Mouse (Mus musculus) kidney, postnatal 14 days (tissue): Measurements from ENCODE around the gene Uchl5.

ENCODE experiments used
- DNase-seq: peaks from one replicate; pipeline ENCODE4 v3.0.0; 2022; ENCODE audit warnings: mixed read lengths

The Uchl5 gene

DNA sequence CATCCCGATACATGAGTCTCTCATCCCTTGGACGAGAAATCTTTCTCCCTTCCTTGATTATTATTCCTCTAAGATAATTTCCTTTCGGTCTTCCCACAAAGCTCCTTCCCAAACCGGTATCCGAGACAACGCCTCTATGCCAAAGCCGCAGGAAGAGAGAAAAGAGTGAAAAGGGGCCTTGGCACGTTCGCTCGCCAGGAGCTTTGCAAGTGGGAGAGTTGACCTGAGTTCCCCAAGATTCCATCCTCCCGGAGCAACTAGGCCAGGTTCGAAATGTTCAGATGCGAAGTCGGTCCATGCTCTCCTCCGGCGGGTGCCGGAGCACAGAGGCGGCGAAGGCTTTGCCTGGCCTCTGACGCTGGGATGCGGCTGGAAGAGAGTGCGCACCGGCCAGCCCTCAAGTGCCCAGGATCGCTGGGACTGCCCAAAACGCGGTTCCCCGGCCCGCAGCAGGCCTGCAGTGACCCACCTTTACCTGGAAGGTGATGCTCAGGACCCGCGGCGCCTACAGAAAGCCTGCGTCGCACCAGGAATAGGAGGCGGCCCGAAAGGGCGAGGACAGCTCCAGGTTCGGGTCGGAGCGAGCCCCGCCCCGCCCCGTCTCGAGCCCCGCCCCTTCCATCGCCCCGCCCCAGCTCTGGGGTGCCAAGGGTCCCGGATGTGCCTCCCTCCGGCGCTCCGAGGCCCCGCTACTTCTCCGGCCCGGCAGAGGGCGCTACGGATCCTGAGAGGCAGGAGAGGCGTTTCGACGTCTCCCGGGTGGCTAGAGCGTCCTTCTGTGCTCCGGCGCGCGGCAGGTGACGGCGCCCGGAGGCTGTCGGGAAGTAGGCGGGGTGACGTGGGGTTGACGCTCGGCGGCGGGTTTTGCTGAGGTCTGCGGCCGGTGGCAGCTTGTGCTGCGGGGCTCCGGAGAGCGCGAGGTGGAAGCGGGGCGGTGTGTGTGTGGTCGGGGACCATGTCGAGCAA, at the start of gene Uchl5, which contains the start of gene Trove2:
Gene Uchl5 (plus strand): TSS at position 827 of the 966 bp plus-strand sequence.
Gene Trove2 (minus strand): TSS at position 623 of the 966 bp plus-strand sequence.
- peak; percentile 98 for DNase-seq

GRCm38 (mm10) chr1:143727701-143728445, 49.2 kb upstream of the Uchl5 start:
- DNase-seq, result no peak

GRCm38 (mm10) chr1:143730899-143731298, 46.2 kb upstream of the Uchl5 start:
- DNase-seq, result no peak

- no peak for DNase-seq
Measured at GRCm38 (mm10) chr1:143731691-143732090, 45.4 kb upstream of the Uchl5 start.

DNA sequence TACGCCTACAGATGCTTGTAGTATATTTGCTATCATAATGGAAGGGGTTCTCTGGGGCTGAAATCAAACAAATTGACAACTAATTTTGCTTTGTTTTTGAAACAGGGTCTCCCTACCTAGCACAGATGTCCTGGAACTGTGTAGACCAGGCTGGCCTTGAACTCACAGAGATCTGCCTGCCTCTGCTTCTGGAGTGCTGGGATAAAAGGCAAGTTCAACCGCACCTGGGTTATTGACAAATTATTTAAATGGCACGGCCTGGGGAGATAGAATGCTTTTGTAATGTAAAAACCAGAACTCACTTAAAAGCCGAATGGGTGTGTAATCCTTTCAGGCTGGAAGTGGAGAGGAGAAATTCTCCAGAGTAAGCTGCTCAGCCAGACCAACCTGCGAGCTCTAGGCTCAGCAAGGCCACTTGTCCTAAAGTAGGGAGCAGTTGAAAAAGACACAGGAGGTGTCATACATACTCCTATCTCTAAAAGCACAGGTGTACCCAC, 43.1 kb upstream of the Uchl5 start:
- DNase-seq, result no peak

DNA sequence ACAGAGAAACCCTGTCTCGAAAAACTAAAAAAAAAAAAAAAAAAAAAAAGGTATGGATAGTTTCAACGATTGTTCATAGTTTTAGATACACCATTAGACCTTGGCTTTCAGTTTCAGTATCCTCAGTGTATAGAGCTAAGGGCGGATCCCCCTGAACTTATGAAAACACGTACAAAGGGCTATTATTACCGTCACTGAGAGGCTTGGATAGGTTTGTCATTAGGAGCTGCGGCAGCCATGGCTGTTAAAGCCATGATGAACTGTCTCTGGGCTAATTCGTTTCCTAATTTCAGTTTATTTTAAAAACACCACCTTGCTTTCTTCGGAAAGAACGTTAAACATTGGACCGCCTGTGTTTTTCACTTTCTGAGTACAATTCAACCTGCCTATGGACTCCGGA, 38.3 kb upstream of the Uchl5 start:
- DNase-seq, result no peak

GRCm38 (mm10) chr1:143739361-143740350, 37.4 kb upstream of the Uchl5 start:
- DNase-seq, result peak; percentile 94

DNA sequence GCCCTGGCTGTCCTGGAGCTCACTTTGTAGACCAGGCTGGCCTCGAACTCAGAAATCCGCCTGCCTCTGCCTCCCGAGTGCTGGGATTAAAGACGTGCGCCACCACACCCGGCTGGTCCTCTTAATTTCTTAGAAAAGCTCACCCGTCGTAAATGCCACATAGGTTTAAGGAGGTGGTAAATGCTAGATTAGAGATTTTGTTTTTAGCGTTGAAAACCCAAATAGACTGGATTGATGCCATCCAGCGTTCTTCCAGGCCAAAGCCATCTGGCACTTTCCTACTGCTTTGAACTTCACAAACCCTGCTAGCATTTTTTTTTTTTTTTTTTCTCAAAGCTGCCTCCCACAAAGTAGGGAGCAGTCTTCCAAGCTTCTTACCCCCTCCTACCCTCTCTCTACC, 36.5 kb upstream of the Uchl5 start:
- DNase-seq, result no peak

DNA sequence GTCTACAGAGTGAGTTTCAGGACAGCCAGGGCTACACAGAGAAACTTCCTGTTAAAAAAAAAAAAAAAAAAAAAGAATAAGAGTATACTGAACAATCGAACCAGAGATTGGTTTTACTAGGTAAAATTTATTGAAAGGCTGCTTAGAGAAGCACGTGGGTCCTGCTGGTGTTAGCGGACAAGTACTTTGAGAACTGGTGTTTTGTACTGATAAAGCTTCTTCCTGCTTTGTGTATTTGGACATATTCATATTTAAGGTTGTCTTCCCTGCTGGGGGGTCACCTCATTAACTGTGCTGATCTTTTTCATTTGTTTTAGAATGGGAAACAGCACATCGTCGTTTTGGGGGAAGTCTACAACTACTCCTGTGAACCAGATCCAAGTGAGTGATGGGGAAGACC, 35.7 kb upstream of the Uchl5 start:
- no peak for DNase-seq

DNA sequence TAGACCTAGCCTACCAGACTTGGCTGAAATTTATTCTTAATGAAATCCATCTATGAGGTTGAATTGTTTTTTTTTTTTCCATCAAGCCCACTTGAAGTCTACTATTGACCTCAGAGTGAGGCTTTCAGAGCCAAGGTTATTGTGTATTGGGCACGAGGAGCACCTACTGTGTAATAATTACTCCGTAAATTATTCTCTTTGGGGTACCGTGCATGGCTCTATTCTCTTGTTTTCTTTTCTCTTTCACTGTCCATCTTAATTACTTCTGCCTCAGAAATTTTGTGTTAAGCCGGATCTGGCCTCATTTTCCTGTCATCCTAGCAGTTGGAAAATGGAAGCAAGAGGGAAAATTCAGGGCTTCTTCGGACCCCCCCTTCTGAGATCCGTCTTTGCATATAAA, 34.9 kb upstream of the Uchl5 start:
- no peak for DNase-seq

DNA sequence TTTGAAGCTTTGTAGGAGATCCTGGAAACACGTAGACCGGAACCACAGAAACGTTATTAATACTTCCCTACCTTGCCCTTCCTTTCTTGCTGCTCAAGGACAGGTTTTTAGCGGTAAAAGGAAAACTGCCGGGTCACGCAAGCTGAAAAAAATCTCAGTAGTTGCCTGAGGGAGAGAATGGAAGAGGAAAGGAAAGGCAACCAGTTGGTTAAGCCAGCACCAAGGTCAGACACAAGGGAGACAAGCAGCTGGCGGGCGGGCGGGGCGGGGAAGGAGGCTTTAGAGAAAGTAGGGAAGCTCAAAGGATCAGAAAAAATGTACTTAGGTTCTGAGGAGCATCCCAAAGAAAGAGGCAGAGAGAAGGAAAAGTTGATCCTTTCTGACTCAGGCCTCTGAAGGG, 31.2 kb upstream of the Uchl5 start:
- no peak for DNase-seq

DNA sequence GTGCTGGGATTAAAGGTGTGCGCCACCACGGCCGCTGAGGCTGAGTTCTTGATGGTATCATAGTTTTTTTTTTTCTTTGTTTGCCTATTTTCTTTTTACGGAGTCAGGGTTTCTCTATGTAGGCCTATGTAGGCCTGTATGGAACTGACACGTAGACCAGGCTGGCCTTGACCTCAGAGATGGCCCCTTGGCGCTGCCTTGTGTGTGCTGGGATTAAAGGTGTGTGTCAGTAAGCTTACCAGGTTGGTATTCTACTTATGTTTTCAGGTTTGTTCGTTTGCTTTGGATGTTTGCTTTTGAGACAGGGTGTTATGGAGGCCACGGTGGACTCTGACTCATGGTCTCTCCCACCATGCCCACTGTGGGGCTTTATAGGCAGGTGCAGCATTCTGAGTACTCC, 14.9 kb upstream of the Uchl5 start:
- no peak for DNase-seq

- DNase-seq, result no peak
Measured at GRCm38 (mm10) chr1:143764443-143764842, 12.6 kb upstream of the Uchl5 start.

DNA sequence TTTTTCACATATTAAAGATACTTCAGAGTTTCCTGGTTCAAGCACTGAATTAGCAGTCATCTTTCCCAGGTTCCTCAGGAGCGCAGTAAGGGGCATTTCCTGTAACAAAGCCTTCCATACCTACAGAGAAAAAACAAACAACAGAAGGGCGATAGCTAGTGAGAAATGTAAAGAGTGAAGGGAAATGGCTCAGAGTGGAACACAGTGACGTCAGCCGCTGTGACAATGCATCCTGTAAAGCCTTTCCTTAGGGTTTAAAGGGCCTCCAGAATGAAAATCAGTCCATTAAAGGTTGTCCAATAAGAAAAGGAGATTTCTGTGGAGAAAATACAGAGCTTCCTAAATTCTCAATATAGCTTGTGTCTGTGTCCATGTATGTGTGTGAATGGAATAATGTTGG, 11.3 kb upstream of the Uchl5 start:
- DNase-seq, result no peak

DNA sequence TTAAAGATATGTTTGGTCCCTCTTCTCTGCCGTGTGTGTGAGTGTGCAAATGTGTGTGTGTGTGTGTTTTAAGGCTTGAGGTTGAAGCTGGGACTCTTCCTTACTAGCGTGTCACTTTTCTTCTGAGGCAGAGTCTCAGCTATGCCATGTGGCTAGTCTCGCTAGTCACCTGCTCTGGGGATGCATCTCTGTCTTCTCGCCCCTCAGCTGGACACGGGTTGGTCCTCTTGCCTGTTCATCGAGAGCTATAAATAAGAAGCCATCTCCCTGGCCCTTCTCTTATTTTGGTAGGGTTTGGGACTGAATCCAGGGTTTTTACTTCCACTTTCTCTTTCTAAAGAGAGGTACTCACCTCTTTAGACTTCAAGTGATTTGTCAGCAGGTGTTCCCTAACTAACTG, 10.8 kb upstream of the Uchl5 start:
- no peak for DNase-seq

GRCm38 (mm10) chr1:143770444-143771109, 6.5 kb upstream of the Uchl5 start:
- DNase-seq, result peak; percentile 24

- DNase-seq, result no peak
Measured at GRCm38 (mm10) chr1:143773082-143773481, 4.0 kb upstream of the Uchl5 start.

DNA sequence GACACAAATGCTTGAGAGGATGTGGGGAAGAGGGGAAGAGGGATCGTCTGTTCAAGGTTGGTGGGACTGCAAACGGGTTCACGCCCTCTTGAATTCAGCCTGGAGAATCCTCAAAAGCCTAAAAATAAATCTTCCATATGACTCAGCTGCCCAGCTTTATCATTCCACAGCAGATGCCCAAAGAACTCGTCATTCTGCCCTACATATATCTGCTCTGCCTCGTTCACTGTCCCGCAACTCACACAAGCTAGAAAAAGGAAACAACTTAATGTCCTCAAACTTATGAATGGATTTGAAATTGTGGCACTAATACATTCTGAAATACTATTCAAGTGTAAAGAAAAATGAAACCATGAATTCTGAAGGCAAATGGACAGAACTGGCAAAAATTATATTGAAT, 3.2 kb upstream of the Uchl5 start:
- no peak for DNase-seq

GRCm38 (mm10) chr1:143777558-143778218, 616 bp downstream of the Uchl5 start:
- DNase-seq, result no peak

DNA sequence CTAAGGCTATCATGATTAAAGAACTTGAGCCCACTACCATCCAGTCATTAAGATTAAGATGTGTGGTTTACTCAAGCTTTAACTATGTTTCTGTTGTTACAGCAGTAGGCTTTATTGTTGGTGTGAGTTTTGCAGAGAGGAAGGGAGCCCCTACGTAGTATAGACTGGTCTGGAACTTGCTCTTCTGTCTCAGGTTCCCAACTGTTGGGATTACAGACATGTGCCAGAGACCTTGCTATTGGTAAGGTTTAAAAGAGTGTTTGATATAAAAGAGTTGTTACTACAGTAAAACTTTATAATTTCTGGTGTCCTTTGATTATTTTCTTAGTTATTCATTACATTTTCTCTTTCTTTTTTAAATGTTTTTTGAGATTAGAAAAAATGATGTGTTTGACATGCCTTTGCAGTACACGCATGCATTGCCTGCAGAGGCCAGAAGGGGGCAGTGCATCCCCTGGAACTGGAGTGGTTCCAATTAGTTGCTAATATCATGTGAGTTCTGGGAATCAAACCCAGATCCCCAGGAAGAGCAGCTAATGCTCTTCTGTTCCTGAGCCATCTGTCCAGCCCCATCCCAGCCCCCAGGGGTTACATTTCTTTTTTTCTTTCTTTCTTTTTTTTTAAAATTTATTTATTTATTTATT, 11.6 kb downstream of the Uchl5 start:
- peak; percentile 21 for DNase-seq

GRCm38 (mm10) chr1:143803537-143803936, 26.5 kb downstream of the Uchl5 start:
- DNase-seq, result peak; percentile 47
